Mouse (Mus musculus) cerebellum, postnatal 14 days (tissue): ENCODE results near the gene Icmt.

ENCODE experiments used
- DNase-seq, 2 experiments: peaks; one replicate each; pipeline ENCODE4 v3.0.0; 2021; ENCODE audit warnings: mixed read lengths in 2 of 2

Icmt gene

GRCm38 (mm10) chr4:152303172-152303571, 6.1 kb downstream of the Icmt start:
- DNase-seq = no peak

- peak; percentile 62 to 63 for DNase-seq
Measured at GRCm38 (mm10) chr4:152304685-152305084, 7.7 kb downstream of the Icmt start.

GRCm38 (mm10) chr4:152305991-152306390, 9.0 kb downstream of the Icmt start:
- no peak for DNase-seq

GRCm38 (mm10) chr4:152307542-152307941, 10.5 kb downstream of the Icmt start:
- no peak for DNase-seq

- DNase-seq = no peak
Measured at GRCm38 (mm10) chr4:152312186-152312585, 15.2 kb downstream of the Icmt start.

GRCm38 (mm10) chr4:152313211-152313632, 16.2 kb downstream of the Icmt start:
- DNase-seq = no peak

- DNase-seq = peak in 1 of 2 experiments; percentile 82
Measured at GRCm38 (mm10) chr4:152313934-152314333, 16.9 kb downstream of the Icmt start.

GRCm38 (mm10) chr4:152315498-152316213, 18.6 kb downstream of the Icmt start:
- no peak for DNase-seq

- peak; percentile 45 to 65 for DNase-seq
Measured at GRCm38 (mm10) chr4:152317631-152318033, 20.6 kb downstream of the Icmt start.

- DNase-seq = peak; percentile 69 to 77
Measured at GRCm38 (mm10) chr4:152318517-152319234, 21.6 kb downstream of the Icmt start, which contains the start of gene Rnf207. TSS of gene Rnf207 (minus strand) at chr4:152318993.

- DNase-seq = no peak
Measured at GRCm38 (mm10) chr4:152321464-152321863, 24.4 kb downstream of the Icmt start.

GRCm38 (mm10) chr4:152324641-152325562, 27.9 kb downstream of the Icmt start:
- DNase-seq = no peak

- peak; percentile 92 to 93 for DNase-seq
Measured at GRCm38 (mm10) chr4:152325574-152326411, 28.8 kb downstream of the Icmt start, which contains the start of gene Rpl22. TSS of gene Rpl22 (plus strand) at chr4:152325742.

GRCm38 (mm10) chr4:152326543-152326942, 29.5 kb downstream of the Icmt start:
- DNase-seq = no peak

GRCm38 (mm10) chr4:152328691-152329090, 31.7 kb downstream of the Icmt start:
- peak in 1 of 2 experiments; percentile 75 for DNase-seq

GRCm38 (mm10) chr4:152332952-152333351, 35.9 kb downstream of the Icmt start:
- peak in 1 of 2 experiments; percentile 68 for DNase-seq

- no peak for DNase-seq
Measured at GRCm38 (mm10) chr4:152333587-152333986, 36.6 kb downstream of the Icmt start.

GRCm38 (mm10) chr4:152337772-152338171, 40.7 kb downstream of the Icmt start:
- peak in 1 of 2 experiments; percentile 30 for DNase-seq

GRCm38 (mm10) chr4:152338419-152339292, 41.6 kb downstream of the Icmt start, which contains the start of gene Chd5:
TSS of gene Chd5 (plus strand) at chr4:152338651.
- peak; percentile 66 to 70 for DNase-seq

- peak in 1 of 2 experiments; percentile 26 for DNase-seq
Measured at GRCm38 (mm10) chr4:152339293-152339790, 42.3 kb downstream of the Icmt start.
